Mouse (Mus musculus): ENCODE data around the gene Tmem174.

Gene Tmem174

GRCm38 (mm10) chr13:98632306-98632942, 4.8 kb downstream of the Tmem174 start:
- no peak for DNase-seq

- no peak for DNase-seq
Observed at GRCm38 (mm10) chr13:98631105-98631838, 5.9 kb downstream of the Tmem174 start.

- no peak for DNase-seq
Observed at GRCm38 (mm10) chr13:98626736-98627135, 10.5 kb downstream of the Tmem174 start.

- no peak for DNase-seq
Observed at GRCm38 (mm10) chr13:98624506-98624905, 12.7 kb downstream of the Tmem174 start.

- no peak for DNase-seq
Observed at GRCm38 (mm10) chr13:98622881-98623549, 14.2 kb downstream of the Tmem174 start.

GRCm38 (mm10) chr13:98617429-98618067, 19.7 kb downstream of the Tmem174 start:
- DNase-seq, result no peak

- peak; percentile 22 for DNase-seq
Observed at GRCm38 (mm10) chr13:98607885-98608477, 29.2 kb downstream of the Tmem174 start.

GRCm38 (mm10) chr13:98603799-98604198, 33.4 kb downstream of the Tmem174 start:
- no peak for DNase-seq

GRCm38 (mm10) chr13:98596746-98597145, 40.5 kb downstream of the Tmem174 start:
- peak; percentile 38 for DNase-seq

- DNase-seq, result no peak
Observed at GRCm38 (mm10) chr13:98594726-98595141, 42.5 kb downstream of the Tmem174 start.

GRCm38 (mm10) chr13:98593938-98594539, 43.2 kb downstream of the Tmem174 start:
- DNase-seq, result no peak

- DNase-seq, result no peak
Observed at GRCm38 (mm10) chr13:98591406-98591805, 45.8 kb downstream of the Tmem174 start.

- DNase-seq, result no peak
Observed at GRCm38 (mm10) chr13:98590693-98591389, 46.4 kb downstream of the Tmem174 start.

GRCm38 (mm10) chr13:98589572-98589971, 47.6 kb downstream of the Tmem174 start:
- no peak for DNase-seq

GRCm38 (mm10) chr13:98588951-98589501, 48.2 kb downstream of the Tmem174 start:
- DNase-seq, result peak; percentile 87

- DNase-seq, result no peak
Observed at GRCm38 (mm10) chr13:98588480-98588879, 48.7 kb downstream of the Tmem174 start.

GRCm38 (mm10) chr13:98587639-98588038, 49.6 kb downstream of the Tmem174 start:
- no peak for DNase-seq

GRCm38 (mm10) chr13:98586817-98587575, 50.2 kb downstream of the Tmem174 start:
- DNase-seq, result no peak

Measured in lung, postnatal 36 days (tissue).